Mouse (Mus musculus): ENCODE measurements around the gene Acot7. TPM values are rescaled to one million over a fixed set of nuclear protein-coding genes. Genes with fewer than 3 reads are reported as not detected.

Acot7 gene
- polyA plus RNA-seq, 1 experiment from 2014 or later: 12.0 TPM

GRCm38 (mm10) chr4:152286183-152286582 is 108.2 kb downstream of the Acot7 start:
- Histone ChIP-seq H3K4me1 (ENCODE audit: insufficient read depth) (peaks cover 7% of the 10 kb centered on the region), H3K9me3 (ENCODE audit: low read length) (no peaks in the 10 kb centered on the region), H3K4me2 (ENCODE audit: low read depth, low read length) (no peak overlapping the region), H3K36me3 (replicated peaks; ENCODE audit: insufficient read depth, low read length) (no peaks in the 10 kb centered on the region), H3K9ac (replicated peaks) (no peak overlapping the region), H3K4me3 (ENCODE audit: low read depth, low read length) (no peak overlapping the region), H3K27ac (ENCODE audit: low read depth) (no peak overlapping the region), H3K27me3 (ENCODE audit: insufficient read depth, low read length) (peaks cover 91% of the 10 kb centered on the region)
- TF ChIP-seq CTCF (IDR thresholded peaks at IDR 0.05; ENCODE audit: low read depth) (no peak), EP300 (IDR thresholded peaks at IDR 0.05; ENCODE audit: low read depth) (no peak)
- DNase-seq (no peak), ATAC-seq (no peak)
- WGBS (ENCODE audit: insufficient replicate concordance): 7% methylated on average over 30 of the region's 32 CpGs

GRCm38 (mm10) chr4:152286887-152287286 is 109.0 kb downstream of the Acot7 start:
- 6% methylated on average over 26 of the region's 26 CpGs for WGBS (ENCODE audit: insufficient replicate concordance)
- ATAC-seq (no peak; the same call in 1 of the 2 replicates), DNase-seq (peak; percentile 79)
- Histone ChIP-seq H3K36me3 (replicated peaks; ENCODE audit: insufficient read depth, low read length) (no peaks in the 10 kb centered on the region), H3K27me3 (ENCODE audit: insufficient read depth, low read length) (peaks cover 91% of the 10 kb centered on the region), H3K9ac (replicated peaks) (no peak overlapping the region), H3K9me3 (ENCODE audit: low read length) (no peaks in the 10 kb centered on the region), H3K4me1 (ENCODE audit: insufficient read depth) (peaks cover 7% of the 10 kb centered on the region), H3K4me3 (ENCODE audit: low read depth, low read length) (no peak overlapping the region), H3K4me2 (ENCODE audit: low read depth, low read length) (no peak overlapping the region), H3K27ac (ENCODE audit: low read depth) (no peak overlapping the region)
- TF ChIP-seq EP300 (IDR thresholded peaks at IDR 0.05; ENCODE audit: low read depth): no peak

- no peak for TF ChIP-seq EP300 (IDR thresholded peaks at IDR 0.05; ENCODE audit: low read depth)
- TF ChIP-seq CTCF (IDR thresholded peaks at IDR 0.05; ENCODE audit: low read depth): no peak
- no peak for DNase-seq
- Histone ChIP-seq H3K36me3 (replicated peaks; ENCODE audit: insufficient read depth, low read length) (no peaks in the 10 kb centered on the region), H3K4me2 (ENCODE audit: low read depth, low read length) (no peak overlapping the region), H3K4me3 (ENCODE audit: low read depth, low read length) (no peak overlapping the region), H3K9me3 (ENCODE audit: low read length) (no peaks in the 10 kb centered on the region), H3K27me3 (ENCODE audit: insufficient read depth, low read length) (peaks cover 90% of the 10 kb centered on the region), H3K27ac (ENCODE audit: low read depth) (no peak overlapping the region), H3K9ac (replicated peaks) (no peak overlapping the region), H3K4me1 (ENCODE audit: insufficient read depth) (peaks cover 7% of the 10 kb centered on the region)
- WGBS (ENCODE audit: insufficient replicate concordance): 21% methylated on average over 19 of the region's 19 CpGs
- no peak for ATAC-seq
Observed at GRCm38 (mm10) chr4:152287317-152288120, 109.6 kb downstream of the Acot7 start.

GRCm38 (mm10) chr4:152288398-152288945 is 110.5 kb downstream of the Acot7 start:
- no peak for DNase-seq
- no peak overlapping the region for H3K4me3 ChIP-seq (ENCODE audit: low read depth, low read length)
- no peaks in the 10 kb centered on the region for H3K9me3 ChIP-seq (ENCODE audit: low read length)
- 55% methylated on average over 18 of the region's 18 CpGs for WGBS (ENCODE audit: insufficient replicate concordance)
- peaks cover 91% of the 10 kb centered on the region for H3K27me3 ChIP-seq (ENCODE audit: insufficient read depth, low read length)
- no peak overlapping the region for H3K27ac ChIP-seq (ENCODE audit: low read depth)
- H3K36me3 ChIP-seq (replicated peaks; ENCODE audit: insufficient read depth, low read length): no peaks in the 10 kb centered on the region
- no peak for ATAC-seq
- H3K9ac ChIP-seq (replicated peaks): no peak overlapping the region
- H3K4me2 ChIP-seq (ENCODE audit: low read depth, low read length): no peak overlapping the region
- TF ChIP-seq CTCF (IDR thresholded peaks at IDR 0.05; ENCODE audit: low read depth) (no peak), EP300 (IDR thresholded peaks at IDR 0.05; ENCODE audit: low read depth) (no peak)
- peaks cover 3% of the 10 kb centered on the region for H3K4me1 ChIP-seq (ENCODE audit: insufficient read depth)

GRCm38 (mm10) chr4:152290385-152290784 is 112.5 kb downstream of the Acot7 start:
- Histone ChIP-seq H3K9ac (replicated peaks) (no peak overlapping the region), H3K4me2 (ENCODE audit: low read depth, low read length) (no peak overlapping the region), H3K27ac (ENCODE audit: low read depth) (no peak overlapping the region), H3K4me1 (ENCODE audit: insufficient read depth) (peaks cover 4% of the 10 kb centered on the region), H3K9me3 (ENCODE audit: low read length) (no peaks in the 10 kb centered on the region), H3K36me3 (replicated peaks; ENCODE audit: insufficient read depth, low read length) (no peaks in the 10 kb centered on the region), H3K4me3 (ENCODE audit: low read depth, low read length) (no peak overlapping the region), H3K27me3 (ENCODE audit: insufficient read depth, low read length) (peaks cover 74% of the 10 kb centered on the region)
- no peak for DNase-seq
- WGBS (ENCODE audit: insufficient replicate concordance): 2% methylated on average over 39 of the region's 39 CpGs
- TF ChIP-seq CTCF (IDR thresholded peaks at IDR 0.05; ENCODE audit: low read depth) (no peak), EP300 (IDR thresholded peaks at IDR 0.05; ENCODE audit: low read depth) (no peak)
- no peak for ATAC-seq

GRCm38 (mm10) chr4:152290991-152291390 is 113.1 kb downstream of the Acot7 start:
- Histone ChIP-seq H3K36me3 (replicated peaks; ENCODE audit: insufficient read depth, low read length) (no peaks in the 10 kb centered on the region), H3K4me3 (ENCODE audit: low read depth, low read length) (no peak overlapping the region), H3K27me3 (ENCODE audit: insufficient read depth, low read length) (peaks cover 68% of the 10 kb centered on the region), H3K27ac (ENCODE audit: low read depth) (no peak overlapping the region), H3K9ac (replicated peaks) (no peak overlapping the region), H3K9me3 (ENCODE audit: low read length) (no peaks in the 10 kb centered on the region), H3K4me1 (ENCODE audit: insufficient read depth) (peaks cover 10% of the 10 kb centered on the region), H3K4me2 (ENCODE audit: low read depth, low read length) (no peak overlapping the region)
- TF ChIP-seq EP300 (IDR thresholded peaks at IDR 0.05; ENCODE audit: low read depth) (no peak), CTCF (IDR thresholded peaks at IDR 0.05; ENCODE audit: low read depth) (no peak)
- ATAC-seq: no peak
- 22% methylated on average over 11 of the region's 11 CpGs for WGBS (ENCODE audit: insufficient replicate concordance)
- DNase-seq: no peak
